Mouse (Mus musculus) embryonic facial prominence, embryonic 14.5 days (tissue): ENCODE measurements around the gene Ispd. TPM values are rescaled to one million over a fixed set of nuclear protein-coding genes. Genes with fewer than 3 reads are reported as not detected.

ENCODE experiments used
- ATAC-seq: fragments of 200-750 bp; cut with Nextera tagmentation; 2 replicates; pipeline ENCODE4 v1.8.0; 2017; ENCODE audit warnings: low read depth, moderate number of reproducible peaks, moderate TSS enrichment
- DNase-seq: peaks from one replicate; pipeline ENCODE4 v3.0.0-alpha.2; 2015; ENCODE audit warnings: low spot score
- H3K27ac ChIP-seq: fragments of 300-500 bp; sonication (generic); replicated peaks from 2 replicates; pipeline ENCODE4 v1.5.1; 2014; ENCODE audit warnings: low read depth, mild to moderate bottlenecking, low read length, moderate library complexity
- H3K27me3 ChIP-seq: fragments of 300-500 bp; sonication (generic); replicated peaks from 2 replicates; pipeline ENCODE4 v1.6.1; 2014; ENCODE audit warnings: low read length; ENCODE audit not compliant: control insufficient read depth, insufficient read depth
- H3K36me3 ChIP-seq: fragments of 300-500 bp; sonication (generic); 2 replicates; pipeline ENCODE4 v1.6.1; 2014; ENCODE audit warnings: low read length, mixed read lengths; ENCODE audit not compliant: control insufficient read depth, insufficient read depth
- H3K4me1 ChIP-seq: fragments of 300-500 bp; sonication (generic); 2 replicates; pipeline ENCODE4 v1.6.1; 2014; ENCODE audit warnings: antibody characterized with exemption, low read length; ENCODE audit not compliant: control insufficient read depth, insufficient read depth
- H3K4me2 ChIP-seq: fragments of 300-500 bp; sonication (generic); 2 replicates; pipeline ENCODE4 v1.6.1; 2014; ENCODE audit warnings: low read depth, mild to moderate bottlenecking, low read length, moderate library complexity, mixed read lengths
- H3K4me3 ChIP-seq: fragments of 300-500 bp; sonication (generic); 2 replicates; pipeline ENCODE4 v1.5.1; 2014; ENCODE audit warnings: low read depth, mild to moderate bottlenecking, low read length
- H3K9ac ChIP-seq: fragments of 300-500 bp; sonication (generic); 2 replicates; pipeline ENCODE4 v1.6.1; 2014; ENCODE audit warnings: low read depth, mild to moderate bottlenecking, low read length, moderate library complexity, mixed read lengths
- H3K9me3 ChIP-seq: fragments of 300-500 bp; sonication (generic); 2 replicates; pipeline ENCODE4 v1.6.1; 2016; ENCODE audit warnings: low read length; ENCODE audit not compliant: control insufficient read depth
- WGBS: fragments of 180-500 bp; shearing (Covaris S2); extraction: QIAGEN DNeasy Blood & Tissue Kit; methylation state at CpG from one replicate; pipeline ENCODE4 v1.1.7; 2014; 5-methylcytosine and 5-hydroxymethylcytosine counted together
- polyA plus RNA-seq: library from polyadenylated mRNA; unstranded; fragments of >200 nt; fragmentation: Nextera tagmentation; extraction: Ambion mirVana; gene quantifications from 2 replicates; pipeline ENCODE4 v1.2.1, GENCODE M21; 2014

Ispd gene
- polyA plus RNA-seq, 1 experiment from 2014 or later, result 11.4 TPM

- Histone ChIP-seq H3K4me3 (no peak overlapping the region), H3K9ac (no peak overlapping the region), H3K4me2 (no peak overlapping the region), H3K9me3 (no peaks in the 10 kb centered on the region), H3K36me3 (no peaks in the 10 kb centered on the region), H3K27ac (no peak overlapping the region), H3K27me3 (no peaks in the 10 kb centered on the region), H3K4me1 (peaks cover 4% of the 10 kb centered on the region; the same call in 1 of the 2 replicates)
- no peak for DNase-seq
- WGBS, result 77% methylated on average over 5 of the region's 5 CpGs
- no peak for ATAC-seq
Observed at GRCm38 (mm10) chr12:36436956-36437355, 55.7 kb downstream of the Ispd start.

GRCm38 (mm10) chr12:36439396-36439795, 58.1 kb downstream of the Ispd start:
- Histone ChIP-seq H3K9ac (no peak overlapping the region), H3K4me1 (peaks cover 4% of the 10 kb centered on the region; the same call in 1 of the 2 replicates), H3K27me3 (no peaks in the 10 kb centered on the region), H3K4me2 (no peak overlapping the region), H3K4me3 (no peak overlapping the region), H3K9me3 (no peaks in the 10 kb centered on the region), H3K27ac (no peak overlapping the region), H3K36me3 (no peaks in the 10 kb centered on the region)
- WGBS, result 77% methylated on average over 8 of the region's 8 CpGs
- ATAC-seq, result no peak
- no peak for DNase-seq

GRCm38 (mm10) chr12:36456002-36456401, 74.8 kb downstream of the Ispd start:
- WGBS, result 89% methylated on average over 3 of the region's 3 CpGs
- Histone ChIP-seq H3K9ac (no peak overlapping the region), H3K4me2 (no peak overlapping the region), H3K4me1 (no peaks in the 10 kb centered on the region), H3K27ac (no peak overlapping the region), H3K27me3 (no peaks in the 10 kb centered on the region), H3K4me3 (no peak overlapping the region), H3K9me3 (0 out of 2 replicates have a peak, but pooled peaks cover 5% of the 10 kb centered on the region), H3K36me3 (no peaks in the 10 kb centered on the region)
- ATAC-seq, result no peak
- no peak for DNase-seq

GRCm38 (mm10) chr12:36457726-36458125, 76.5 kb downstream of the Ispd start:
- Histone ChIP-seq H3K27me3 (no peaks in the 10 kb centered on the region), H3K27ac (no peak overlapping the region), H3K9me3 (0 out of 2 replicates have a peak, but pooled peaks cover under 1% of the 10 kb centered on the region), H3K4me2 (no peak overlapping the region), H3K4me3 (no peak overlapping the region), H3K9ac (no peak overlapping the region), H3K36me3 (no peaks in the 10 kb centered on the region), H3K4me1 (no peaks in the 10 kb centered on the region)
- 74% methylated on average over 2 of the region's 2 CpGs for WGBS
- ATAC-seq (no peak), DNase-seq (no peak)

GRCm38 (mm10) chr12:36468325-36469044, 87.2 kb downstream of the Ispd start:
- no peaks in the 10 kb centered on the region for H3K9me3 ChIP-seq

GRCm38 (mm10) chr12:36471411-36471810, 90.2 kb downstream of the Ispd start:
- Histone ChIP-seq H3K27ac (no peak overlapping the region), H3K36me3 (no peaks in the 10 kb centered on the region), H3K9me3 (no peaks in the 10 kb centered on the region), H3K4me2 (no peak overlapping the region), H3K27me3 (no peaks in the 10 kb centered on the region), H3K4me3 (no peak overlapping the region), H3K9ac (no peak overlapping the region), H3K4me1 (peaks cover under 1% of the 10 kb centered on the region; the same call in 1 of the 2 replicates)
- DNase-seq, result peak; percentile 30
- ATAC-seq, result no peak; the same call in 1 of the 2 replicates
- 57% methylated on average over 4 of the region's 4 CpGs for WGBS

More at GRCm38 (mm10) chr12:36468325-36469044, 87.2 kb downstream of the Ispd start:
- Histone ChIP-seq H3K4me2 (no peak overlapping the region), H3K9ac (no peak overlapping the region), H3K27ac (no peak overlapping the region), H3K36me3 (no peaks in the 10 kb centered on the region), H3K27me3 (no peaks in the 10 kb centered on the region), H3K4me3 (no peak overlapping the region), H3K4me1 (no peaks in the 10 kb centered on the region)
- DNase-seq (no peak), ATAC-seq (no peak)
- 80% methylated on average over 6 of the region's 6 CpGs for WGBS

GRCm38 (mm10) chr12:36474171-36474570, 92.9 kb downstream of the Ispd start:
- H3K9me3 ChIP-seq, result no peaks in the 10 kb centered on the region
- WGBS, result 74% methylated on average over 3 of the region's 3 CpGs
- H3K36me3 ChIP-seq, result no peaks in the 10 kb centered on the region
- peaks cover 3% of the 10 kb centered on the region; the same call in 1 of the 2 replicates for H3K4me1 ChIP-seq
- H3K4me3 ChIP-seq, result no peak overlapping the region
- H3K9ac ChIP-seq, result no peak overlapping the region
- no peak overlapping the region for H3K27ac ChIP-seq
- ATAC-seq (no peak), DNase-seq (no peak)
- H3K27me3 ChIP-seq, result no peaks in the 10 kb centered on the region
- H3K4me2 ChIP-seq, result no peak overlapping the region

GRCm38 (mm10) chr12:36475269-36475668, 94.0 kb downstream of the Ispd start:
- Histone ChIP-seq H3K4me2 (no peak overlapping the region), H3K9me3 (no peaks in the 10 kb centered on the region), H3K27ac (no peak overlapping the region), H3K36me3 (no peaks in the 10 kb centered on the region), H3K4me1 (peaks cover 3% of the 10 kb centered on the region; the same call in 1 of the 2 replicates), H3K9ac (no peak overlapping the region), H3K27me3 (no peaks in the 10 kb centered on the region), H3K4me3 (no peak overlapping the region)
- no peak for ATAC-seq
- DNase-seq, result no peak
- WGBS, result 58% methylated on average over 4 of the region's 4 CpGs

GRCm38 (mm10) chr12:36476476-36476875, 95.2 kb downstream of the Ispd start:
- Histone ChIP-seq H3K9me3 (no peaks in the 10 kb centered on the region), H3K27ac (no peak overlapping the region), H3K27me3 (no peaks in the 10 kb centered on the region), H3K4me3 (no peak overlapping the region), H3K4me1 (peaks cover 3% of the 10 kb centered on the region; the same call in 1 of the 2 replicates), H3K9ac (no peak overlapping the region), H3K36me3 (no peaks in the 10 kb centered on the region), H3K4me2 (no peak overlapping the region)
- DNase-seq (peak; percentile 48), ATAC-seq (peak; percentile 64)
- WGBS, result 40% methylated on average over 5 of the region's 5 CpGs
